Mouse (Mus musculus) Muller cell, postnatal 12 days (primary cell): ENCODE measurements around the gene Pmch.
A peak's percentile ranks its signal among the peaks of the same experiment; 100 is the strongest.

Experiments
- DNase-seq: peaks from one replicate; pipeline ENCODE4 v3.0.0-alpha.2; 2015; ENCODE audit errors: inconsistent ontology term

Pmch gene

GRCm38 (mm10) chr10:88090772-88091171 lies at the start of gene Pmch:
Gene Pmch (plus strand): TSS chr10:88091072.
- DNase-seq, result no peak

GRCm38 (mm10) chr10:88044297-88044696 lies 46.6 kb upstream of the Pmch start:
- no peak for DNase-seq

- DNase-seq, result no peak
Observed at GRCm38 (mm10) chr10:88046098-88046771, 44.6 kb upstream of the Pmch start.

- no peak for DNase-seq
Observed at GRCm38 (mm10) chr10:88054233-88054985, 36.5 kb upstream of the Pmch start.

GRCm38 (mm10) chr10:88056950-88057649 lies 33.8 kb upstream of the Pmch start:
- DNase-seq, result peak; percentile 42

GRCm38 (mm10) chr10:88063436-88063835 lies 27.4 kb upstream of the Pmch start:
- no peak for DNase-seq

- no peak for DNase-seq
Observed at GRCm38 (mm10) chr10:88064872-88065271, 26.0 kb upstream of the Pmch start.

GRCm38 (mm10) chr10:88067377-88067776 lies 23.5 kb upstream of the Pmch start:
- no peak for DNase-seq

- no peak for DNase-seq
Observed at GRCm38 (mm10) chr10:88106169-88106568, 15.3 kb downstream of the Pmch start.

- DNase-seq, result peak; percentile 11
Observed at GRCm38 (mm10) chr10:88113290-88113689, 22.4 kb downstream of the Pmch start.

GRCm38 (mm10) chr10:88119721-88120120 lies 28.8 kb downstream of the Pmch start:
- peak; percentile 6 for DNase-seq

GRCm38 (mm10) chr10:88135630-88136029 lies 44.8 kb downstream of the Pmch start:
- DNase-seq, result no peak
